Mouse (Mus musculus): ENCODE measurements at regions not wholly inside any gene's neighbourhood (a gene's known extent, or its start where the extent isn't known, plus 50 kb on each side); places are given as distances from the start of the nearest gene placed in this dataset.

GRCm38 (mm10) chr1:81537836-81538235 lies 461.1 kb downstream of the Nyap2 start:
- Histone ChIP-seq H3K27ac (ENCODE audit: insufficient read depth, low read depth, low read length, poor library complexity, severe bottlenecking) (no peak overlapping the region), H3K36me3 (ENCODE audit: control insufficient read depth, insufficient read depth, low read length, poor library complexity, severe bottlenecking) (no peaks in the 10 kb centered on the region), H3K4me3 (ENCODE audit: insufficient read depth in 1 of 2, low read depth in 1 of 2, low read length in 2 of 2, poor library complexity in 1 of 2, severe bottlenecking in 1 of 2) (no peak overlapping the region), H3K4me1 (ENCODE audit: control insufficient read depth in 2 of 2, insufficient read depth in 2 of 2, low read length in 2 of 2, poor library complexity in 1 of 2) (no peaks in the 10 kb centered on the region), H3K9me3 (ENCODE audit: control insufficient read depth, insufficient read depth, low read depth, low read length) (no peaks in the 10 kb centered on the region), H3K9ac (ENCODE audit: insufficient read depth, low read depth, low read length, poor library complexity, severe bottlenecking) (no peak overlapping the region)
- in situ Hi-C loops (cut with MboI; ENCODE audit: low sequenced_read_pairs in 2 of 2, unreplicated experiment in 2 of 2): no loop called here
- no peak for TF ChIP-seq HCFC1 (IDR thresholded peaks at IDR 0.05; ENCODE audit: borderline replicate concordance, insufficient read depth, low read length)
- no peak for TF ChIP-seq ZC3H11A (IDR thresholded peaks at IDR 0.05; ENCODE audit: borderline replicate concordance, low read depth, low read length)
- TF ChIP-seq ZNF384 (IDR thresholded peaks at IDR 0.05; ENCODE audit: low read depth, low read length): no peak
- TF ChIP-seq MAFK (IDR thresholded peaks at IDR 0.05; ENCODE audit: insufficient read depth, low read depth, low read length): no peak
- TF ChIP-seq CHD2 (IDR thresholded peaks at IDR 0.05; ENCODE audit: low read depth, low read length): no peak
- no peak for DNase-seq (ENCODE audit: low read depth, low spot score)

GRCm38 (mm10) chr1:81539591-81540311 lies 463.0 kb downstream of the Nyap2 start:
- Histone ChIP-seq H3K9me3 (ENCODE audit: control insufficient read depth, insufficient read depth, low read depth, low read length) (no peaks in the 10 kb centered on the region), H3K36me3 (ENCODE audit: control insufficient read depth, insufficient read depth, low read length, poor library complexity, severe bottlenecking) (no peaks in the 10 kb centered on the region), H3K27ac (ENCODE audit: insufficient read depth, low read depth, low read length, poor library complexity, severe bottlenecking) (no peak overlapping the region), H3K4me1 (ENCODE audit: control insufficient read depth in 2 of 2, insufficient read depth in 2 of 2, low read length in 2 of 2, poor library complexity in 1 of 2) (no peaks in the 10 kb centered on the region), H3K9ac (ENCODE audit: insufficient read depth, low read depth, low read length, poor library complexity, severe bottlenecking) (no peak overlapping the region), H3K4me3 (ENCODE audit: insufficient read depth in 1 of 2, low read depth in 1 of 2, low read length in 2 of 2, poor library complexity in 1 of 2, severe bottlenecking in 1 of 2) (no peak overlapping the region)
- DNase-seq (ENCODE audit: low read depth, low spot score): no peak
- in situ Hi-C loops (cut with MboI; ENCODE audit: low sequenced_read_pairs in 2 of 2, unreplicated experiment in 2 of 2): no loop called here
- TF ChIP-seq CHD2 (IDR thresholded peaks at IDR 0.05; ENCODE audit: low read depth, low read length) (no peak), ZC3H11A (IDR thresholded peaks at IDR 0.05; ENCODE audit: borderline replicate concordance, low read depth, low read length) (no peak), HCFC1 (IDR thresholded peaks at IDR 0.05; ENCODE audit: borderline replicate concordance, insufficient read depth, low read length) (no peak)

- no peak overlapping the region for H3K9ac ChIP-seq (ENCODE audit: insufficient read depth, low read depth, low read length, poor library complexity, severe bottlenecking)
- peak; percentile 42 for DNase-seq (ENCODE audit: low read depth, low spot score)
- H3K27ac ChIP-seq (ENCODE audit: insufficient read depth, low read depth, low read length, poor library complexity, severe bottlenecking): no peak overlapping the region
- H3K9me3 ChIP-seq (ENCODE audit: control insufficient read depth, insufficient read depth, low read depth, low read length): no peaks in the 10 kb centered on the region
- TF ChIP-seq HCFC1 (IDR thresholded peaks at IDR 0.05; ENCODE audit: borderline replicate concordance, insufficient read depth, low read length): no peak
- no peak for TF ChIP-seq CHD2 (IDR thresholded peaks at IDR 0.05; ENCODE audit: low read depth, low read length)
- no peak for TF ChIP-seq ZNF384 (IDR thresholded peaks at IDR 0.05; ENCODE audit: low read depth, low read length)
- no peak for TF ChIP-seq MAFK (IDR thresholded peaks at IDR 0.05; ENCODE audit: insufficient read depth, low read depth, low read length)
- TF ChIP-seq ZC3H11A (IDR thresholded peaks at IDR 0.05; ENCODE audit: borderline replicate concordance, low read depth, low read length): no peak
- in situ Hi-C loops (cut with MboI; ENCODE audit: low sequenced_read_pairs in 2 of 2, unreplicated experiment in 2 of 2): no loop called here
- H3K36me3 ChIP-seq (ENCODE audit: control insufficient read depth, insufficient read depth, low read length, poor library complexity, severe bottlenecking): no peaks in the 10 kb centered on the region
- no peak overlapping the region for H3K4me3 ChIP-seq (ENCODE audit: insufficient read depth in 1 of 2, low read depth in 1 of 2, low read length in 2 of 2, poor library complexity in 1 of 2, severe bottlenecking in 1 of 2)
- H3K4me1 ChIP-seq (ENCODE audit: control insufficient read depth in 2 of 2, insufficient read depth in 2 of 2, low read length in 2 of 2, poor library complexity in 1 of 2): no peaks in the 10 kb centered on the region
Observed at GRCm38 (mm10) chr1:81548906-81549305, 472.2 kb downstream of the Nyap2 start.

- TF ChIP-seq HCFC1 (IDR thresholded peaks at IDR 0.05; ENCODE audit: borderline replicate concordance, insufficient read depth, low read length) (no peak), CHD2 (IDR thresholded peaks at IDR 0.05; ENCODE audit: low read depth, low read length) (no peak), MAFK (IDR thresholded peaks at IDR 0.05; ENCODE audit: insufficient read depth, low read depth, low read length) (no peak)
- H3K9me3 ChIP-seq (ENCODE audit: control insufficient read depth, insufficient read depth, low read depth, low read length): no peaks in the 10 kb centered on the region
- no peak overlapping the region for H3K9ac ChIP-seq (ENCODE audit: insufficient read depth, low read depth, low read length, poor library complexity, severe bottlenecking)
- no peak overlapping the region for H3K4me3 ChIP-seq (ENCODE audit: insufficient read depth in 1 of 2, low read depth in 1 of 2, low read length in 2 of 2, poor library complexity in 1 of 2, severe bottlenecking in 1 of 2)
- in situ Hi-C loops (cut with MboI; ENCODE audit: low sequenced_read_pairs in 2 of 2, unreplicated experiment in 2 of 2): no loop called here
- H3K36me3 ChIP-seq (ENCODE audit: control insufficient read depth, insufficient read depth, low read length, poor library complexity, severe bottlenecking): no peaks in the 10 kb centered on the region
- H3K4me1 ChIP-seq (ENCODE audit: control insufficient read depth in 2 of 2, insufficient read depth in 2 of 2, low read length in 2 of 2, poor library complexity in 1 of 2): no peaks in the 10 kb centered on the region
- H3K27ac ChIP-seq (ENCODE audit: insufficient read depth, low read depth, low read length, poor library complexity, severe bottlenecking): no peak overlapping the region
- DNase-seq (ENCODE audit: low read depth, low spot score): no peak
Observed at GRCm38 (mm10) chr1:81549706-81550105, 473.0 kb downstream of the Nyap2 start.

GRCm38 (mm10) chr1:81552731-81553130 lies 476.0 kb downstream of the Nyap2 start:
- H3K9me3 ChIP-seq (ENCODE audit: control insufficient read depth, insufficient read depth, low read depth, low read length): no peaks in the 10 kb centered on the region
- no peaks in the 10 kb centered on the region for H3K36me3 ChIP-seq (ENCODE audit: control insufficient read depth, insufficient read depth, low read length, poor library complexity, severe bottlenecking)
- no peak overlapping the region for H3K27ac ChIP-seq (ENCODE audit: insufficient read depth, low read depth, low read length, poor library complexity, severe bottlenecking)
- in situ Hi-C loops (cut with MboI; ENCODE audit: low sequenced_read_pairs in 2 of 2, unreplicated experiment in 2 of 2): no loop called here
- TF ChIP-seq CHD2 (IDR thresholded peaks at IDR 0.05; ENCODE audit: low read depth, low read length) (no peak), ZNF384 (IDR thresholded peaks at IDR 0.05; ENCODE audit: low read depth, low read length) (no peak), MAFK (IDR thresholded peaks at IDR 0.05; ENCODE audit: insufficient read depth, low read depth, low read length) (no peak), HCFC1 (IDR thresholded peaks at IDR 0.05; ENCODE audit: borderline replicate concordance, insufficient read depth, low read length) (no peak), ZC3H11A (IDR thresholded peaks at IDR 0.05; ENCODE audit: borderline replicate concordance, low read depth, low read length) (no peak)
- H3K4me1 ChIP-seq (ENCODE audit: control insufficient read depth in 2 of 2, insufficient read depth in 2 of 2, low read length in 2 of 2, poor library complexity in 1 of 2): no peaks in the 10 kb centered on the region
- DNase-seq (ENCODE audit: low read depth, low spot score): no peak
- H3K9ac ChIP-seq (ENCODE audit: insufficient read depth, low read depth, low read length, poor library complexity, severe bottlenecking): no peak overlapping the region
- H3K4me3 ChIP-seq (ENCODE audit: insufficient read depth in 1 of 2, low read depth in 1 of 2, low read length in 2 of 2, poor library complexity in 1 of 2, severe bottlenecking in 1 of 2): no peak overlapping the region
